Mouse (Mus musculus): ENCODE measurements around the gene Ppp1r13b. TPM values are rescaled to one million over a fixed set of nuclear protein-coding genes. Genes with fewer than 3 reads are reported as not detected.

Gene Ppp1r13b
- total and polyA plus RNA-seq, 3 experiments: 1.5 to 8.7 TPM; not detected in 1

DNA sequence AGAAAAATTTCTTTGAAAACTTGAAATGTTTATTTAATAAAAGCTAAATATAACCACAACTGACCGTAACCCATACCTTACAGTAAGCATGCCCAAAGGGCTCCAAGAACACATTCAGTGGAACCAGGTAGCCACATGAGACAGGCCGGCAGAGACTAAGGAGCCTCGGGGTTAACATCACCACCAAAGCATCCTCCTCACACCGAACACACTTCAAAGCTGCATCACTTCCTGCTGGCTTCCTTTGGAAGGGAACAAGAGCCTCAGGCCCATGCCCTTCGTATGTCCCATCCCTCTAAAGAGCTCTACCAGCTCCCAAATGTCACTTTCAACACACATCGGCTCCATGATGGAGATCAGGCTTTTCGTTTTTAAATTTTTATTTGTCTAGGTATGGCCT is 5.4 kb downstream of the Ppp1r13b start:
- no peak for TF ChIP-seq KAT2A (conservative IDR thresholded peaks at IDR 0.05; ENCODE audit: low read depth, low read length)
- TF ChIP-seq TBP (IDR thresholded peaks at IDR 0.05; ENCODE audit: low read depth, low read length): no peak
- no peak for TF ChIP-seq NELFE (IDR thresholded peaks at IDR 0.05; ENCODE audit: low read depth, low read length)
- TF ChIP-seq RCOR1 (IDR thresholded peaks at IDR 0.05; ENCODE audit: low read depth, low read length): no peak
- TF ChIP-seq MYC (IDR thresholded peaks at IDR 0.05; ENCODE audit: low read depth, low read length): no peak
- no peak for TF ChIP-seq SMC3 (IDR thresholded peaks at IDR 0.05; ENCODE audit: low read depth, low read length)
- no peak for TF ChIP-seq TCF12 (IDR thresholded peaks at IDR 0.05; ENCODE audit: low read depth, low read length)
- TF ChIP-seq EP300 (IDR thresholded peaks at IDR 0.05; ENCODE audit: low read depth in 1 of 2, low read length in 2 of 2): no peak
- peaks cover 14 to 20% of the 10 kb centered on the region in 2 experiments for H3K4me1 ChIP-seq (ENCODE audit: control insufficient read depth in 1 of 2, insufficient read depth in 2 of 2, low read length in 2 of 2)
- H3K79me2 ChIP-seq (ENCODE audit: control insufficient read depth, insufficient read depth, low read length, poor library complexity): no peaks in the 10 kb centered on the region

GRCm38 (mm10) chr12:111901105-111901875 is 6.6 kb downstream of the Ppp1r13b start:
- Histone ChIP-seq H3K27me3 (ENCODE audit: control insufficient read depth in 1 of 2, insufficient read depth in 2 of 2, low read length in 2 of 2) (no peaks in the 10 kb centered on the region), H3K9me3 (replicated peaks; ENCODE audit: insufficient read depth, low read length) (no peaks in the 10 kb centered on the region), H3K27ac (ENCODE audit: control insufficient read depth, low read depth, low read length) (peak overlapping the region; percentile 38), H3K9ac (ENCODE audit: control insufficient read depth, low read depth, low read length, poor library complexity, severe bottlenecking) (no peak overlapping the region; the same call in 1 of the 2 replicates), H3K79me2 (ENCODE audit: control insufficient read depth, insufficient read depth, low read length, poor library complexity) (no peaks in the 10 kb centered on the region), H3K36me3 (ENCODE audit: control insufficient read depth in 1 of 2, insufficient read depth in 2 of 2, low read length in 2 of 2) (peaks cover 0 to 29% of the 10 kb centered on the region in 2 experiments; a peak in 2 of 4 replicates), H3K4me3 (ENCODE audit: control insufficient read depth in 1 of 2, insufficient read depth in 1 of 2, low read depth in 2 of 2, low read length in 2 of 2) (peak overlapping the region in 1 of 2 experiments; percentile 9; a peak in 1 of 4 replicates), H3K4me1 (ENCODE audit: control insufficient read depth in 1 of 2, insufficient read depth in 2 of 2, low read length in 2 of 2) (peaks cover 19 to 24% of the 10 kb centered on the region in 2 experiments)
- peak; percentile 76 for DNase-seq (ENCODE audit: low read depth, low spot score)
- TF ChIP-seq MYC (IDR thresholded peaks at IDR 0.05; ENCODE audit: low read depth, low read length) (0 out of 2 replicates have a peak, but pooled peaks have one; percentile 46), MYB (IDR thresholded peaks at IDR 0.05; ENCODE audit: low read depth, low read length) (no peak), NELFE (IDR thresholded peaks at IDR 0.05; ENCODE audit: low read depth, low read length) (no peak), KAT2A (conservative IDR thresholded peaks at IDR 0.05; ENCODE audit: low read depth, low read length) (no peak), USF1 (IDR thresholded peaks at IDR 0.05; ENCODE audit: low read depth, low read length) (no peak), GATA1 (IDR thresholded peaks at IDR 0.05; ENCODE audit: low read depth, low read length) (peak; percentile 46; the same call in 1 of the 2 replicates), EP300 (IDR thresholded peaks at IDR 0.05; ENCODE audit: low read depth in 1 of 2, low read length in 2 of 2) (peak in 1 of 2 experiments; percentile 32; a peak in 2 of 4 replicates), NRF1 (IDR thresholded peaks at IDR 0.05; ENCODE audit: insufficient read depth, low read depth, low read length, poor library complexity, severe bottlenecking) (no peak), SIN3A (IDR thresholded peaks at IDR 0.05; ENCODE audit: low read length) (peak; percentile 46; the same call in 1 of the 2 replicates), POLR2AphosphoS5 (IDR thresholded peaks at IDR 0.05; ENCODE audit: borderline replicate concordance, low read depth, low read length) (no peak), GABPA (IDR thresholded peaks at IDR 0.05; ENCODE audit: low read depth, low read length) (no peak), ZNF384 (IDR thresholded peaks at IDR 0.05; ENCODE audit: low read depth, low read length) (no peak), E2F4 (IDR thresholded peaks at IDR 0.05; ENCODE audit: borderline replicate concordance, low read depth, low read length) (no peak), MAFK (IDR thresholded peaks at IDR 0.05; ENCODE audit: borderline replicate concordance, low read depth, low read length) (no peak), MXI1 (IDR thresholded peaks at IDR 0.05; ENCODE audit: low read depth, low read length) (no peak; the same call in 1 of the 2 replicates)

More for the DNA sequence above, 5.4 kb downstream of the Ppp1r13b start:
- no peaks in the 10 kb centered on the region for H3K27me3 ChIP-seq (ENCODE audit: control insufficient read depth in 1 of 2, insufficient read depth in 2 of 2, low read length in 2 of 2)
- peaks cover 0 to 25% of the 10 kb centered on the region in 2 experiments; a peak in 2 of 4 replicates for H3K36me3 ChIP-seq (ENCODE audit: control insufficient read depth in 1 of 2, insufficient read depth in 2 of 2, low read length in 2 of 2)
- no peak overlapping the region for H3K4me3 ChIP-seq (ENCODE audit: control insufficient read depth in 1 of 2, insufficient read depth in 1 of 2, low read depth in 2 of 2, low read length in 2 of 2)
- no peak overlapping the region for H3K9ac ChIP-seq (ENCODE audit: control insufficient read depth, low read depth, low read length, poor library complexity, severe bottlenecking)
- no peaks in the 10 kb centered on the region for H3K9me3 ChIP-seq (replicated peaks; ENCODE audit: insufficient read depth, low read length)
- no peak for DNase-seq (ENCODE audit: low read depth, low spot score)
- H3K27ac ChIP-seq (ENCODE audit: control insufficient read depth, low read depth, low read length): no peak overlapping the region

Data from MEL (cell line).